Mouse (Mus musculus) heart, adult 2 months (tissue): ENCODE data around the gene Tmem132d. TPM values are rescaled to one million over a fixed set of nuclear protein-coding genes. Genes with fewer than 3 reads are reported as not detected.

Experiments
- DNase-seq, 2 experiments: peaks; one replicate each; pipeline ENCODE4 v3.0.0; 2021
- H3K27ac ChIP-seq: fragments of 200-600 bp; 2 replicates; pipeline ENCODE4 v1.8.1; 2022
- H3K27me3 ChIP-seq: fragments of 200-500 bp; 2 replicates; pipeline ENCODE4 v1.6.1; 2012; ENCODE audit warnings: mild to moderate bottlenecking, low read length, inconsistent platforms, mixed read lengths; ENCODE audit not compliant: control insufficient read depth, insufficient read depth
- H3K36me3 ChIP-seq: fragments of 200-500 bp; 2 replicates; pipeline ENCODE4 v1.6.1; 2012; ENCODE audit warnings: low read length, inconsistent platforms; ENCODE audit not compliant: control insufficient read depth, insufficient read depth
- H3K4me1 ChIP-seq: fragments of 200-500 bp; 2 replicates; pipeline ENCODE4 v1.6.1; 2011; ENCODE audit warnings: low read length; ENCODE audit not compliant: control insufficient read depth, insufficient read depth
- H3K4me3 ChIP-seq: fragments of 200-600 bp; 2 replicates; pipeline ENCODE4 v1.8.1; 2022
- H3K79me2 ChIP-seq: fragments of 200-500 bp; replicated peaks from 2 replicates; pipeline ENCODE4 v1.6.1; 2012; ENCODE audit warnings: mild to moderate bottlenecking, inconsistent platforms, low read length, moderate library complexity, mixed read lengths; ENCODE audit not compliant: control insufficient read depth, insufficient read depth
- H3K9ac ChIP-seq: fragments of 200-500 bp; 2 replicates; pipeline ENCODE4 v1.6.1; 2012; ENCODE audit warnings: low read depth, mild to moderate bottlenecking, control low read depth, inconsistent platforms, low read length, mixed read lengths
- CTCF ChIP-seq: fragments of 200-600 bp; IDR thresholded peaks from 2 replicates; pipeline ENCODE4 v1.8.1; 2022; ENCODE audit warnings: antibody characterized with exemption, mild to moderate bottlenecking, moderate library complexity
- EP300 ChIP-seq: fragments of 200-500 bp; IDR thresholded peaks from 2 replicates; pipeline ENCODE4 v1.6.1; 2011; ENCODE audit warnings: low read depth, low read length, control low read depth; ENCODE audit not compliant: insufficient read depth
- POLR2A ChIP-seq: fragments of 200-500 bp; IDR thresholded peaks from 2 replicates; pipeline ENCODE4 v1.6.1; 2011; ENCODE audit warnings: mild to moderate bottlenecking, low read depth, low read length, control low read depth; ENCODE audit not compliant: insufficient read depth
- WGBS: fragments of 180-500 bp; shearing (Covaris S2); methylation state at CpG from one replicate; pipeline ENCODE4 v1.1.7; 2018; 5-methylcytosine and 5-hydroxymethylcytosine counted together
- intact Hi-C: fragments of 180-260 bp; cut with DNase I; formaldehyde crosslinking; loops from one replicate; pipeline ENCODE4 v1.15.1; 2025
- polyA plus RNA-seq: library from polyadenylated mRNA; depleted of rRNA; stranded (reverse); fragments of >200 nt; gene quantifications from 2 replicates; pipeline ENCODE4 v1.2.3, GENCODE M21; 2012
- total RNA-seq, 2 experiments: library from RNA; stranded (reverse); gene quantifications; 2 replicates each; pipeline ENCODE4 v1.2.3; 2021

The Tmem132d gene
- total and polyA plus RNA-seq, 3 experiments: 0.03 to 0.06 TPM; not detected in 1

DNA sequence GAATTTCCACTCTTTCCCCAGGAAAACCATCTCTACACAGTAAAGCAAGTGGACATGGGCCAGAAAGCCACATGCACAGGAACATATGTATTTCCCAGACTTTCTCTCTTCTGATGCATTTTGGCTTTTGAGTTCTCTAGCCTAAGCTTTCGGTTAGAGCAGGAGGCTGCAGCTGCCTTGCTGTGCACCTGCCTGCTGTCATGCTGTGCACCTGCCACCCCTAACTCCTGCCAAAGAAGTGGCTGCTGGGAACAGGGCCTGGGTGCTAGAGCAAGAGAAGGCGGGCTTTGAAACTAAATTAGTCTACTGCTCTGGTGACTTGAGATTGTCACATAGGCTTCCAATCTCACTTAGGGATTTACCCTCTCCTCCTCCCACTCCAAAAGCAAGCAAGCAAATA is 8.7 kb downstream of the Tmem132d start:
- Histone ChIP-seq H3K4me1 (no peaks in the 10 kb centered on the region), H3K36me3 (no peaks in the 10 kb centered on the region), H3K4me3 (no peak overlapping the region), H3K9ac (no peak overlapping the region), H3K27me3 (no peaks in the 10 kb centered on the region), H3K27ac (no peak overlapping the region), H3K79me2 (no peaks in the 10 kb centered on the region)
- intact Hi-C loops: no loop called here
- no peak for TF ChIP-seq POLR2A
- TF ChIP-seq EP300: no peak
- TF ChIP-seq CTCF: no peak
- no peak for DNase-seq
- 66% methylated on average over 2 of the region's 2 CpGs for WGBS

DNA sequence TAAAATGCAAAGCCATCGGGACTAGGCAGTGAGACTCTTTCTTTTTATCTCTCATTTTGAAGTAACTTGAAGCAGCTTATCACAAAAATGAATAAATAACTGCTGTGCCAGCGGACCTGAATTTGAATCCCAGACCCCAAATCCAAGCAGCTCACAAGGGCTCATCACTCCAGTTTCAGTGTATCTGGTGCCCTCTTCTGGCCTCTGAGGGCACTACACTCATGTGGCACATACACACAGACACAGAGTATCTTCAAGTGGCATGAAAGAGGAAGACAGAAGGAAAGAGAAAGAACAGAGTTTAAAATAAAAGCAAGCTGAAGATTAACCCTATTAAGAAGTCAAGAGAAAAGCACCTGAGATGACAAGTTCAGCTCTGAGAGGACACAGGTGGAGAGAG is 10.8 kb downstream of the Tmem132d start:
- Histone ChIP-seq H3K27me3 (no peaks in the 10 kb centered on the region), H3K27ac (no peak overlapping the region), H3K9ac (no peak overlapping the region), H3K79me2 (no peaks in the 10 kb centered on the region), H3K4me3 (no peak overlapping the region), H3K36me3 (no peaks in the 10 kb centered on the region), H3K4me1 (no peaks in the 10 kb centered on the region)
- 79% methylated on average over 2 of the region's 2 CpGs for WGBS
- no peak for DNase-seq
- intact Hi-C loops: no loop called here
- TF ChIP-seq EP300 (no peak), CTCF (no peak)

DNA sequence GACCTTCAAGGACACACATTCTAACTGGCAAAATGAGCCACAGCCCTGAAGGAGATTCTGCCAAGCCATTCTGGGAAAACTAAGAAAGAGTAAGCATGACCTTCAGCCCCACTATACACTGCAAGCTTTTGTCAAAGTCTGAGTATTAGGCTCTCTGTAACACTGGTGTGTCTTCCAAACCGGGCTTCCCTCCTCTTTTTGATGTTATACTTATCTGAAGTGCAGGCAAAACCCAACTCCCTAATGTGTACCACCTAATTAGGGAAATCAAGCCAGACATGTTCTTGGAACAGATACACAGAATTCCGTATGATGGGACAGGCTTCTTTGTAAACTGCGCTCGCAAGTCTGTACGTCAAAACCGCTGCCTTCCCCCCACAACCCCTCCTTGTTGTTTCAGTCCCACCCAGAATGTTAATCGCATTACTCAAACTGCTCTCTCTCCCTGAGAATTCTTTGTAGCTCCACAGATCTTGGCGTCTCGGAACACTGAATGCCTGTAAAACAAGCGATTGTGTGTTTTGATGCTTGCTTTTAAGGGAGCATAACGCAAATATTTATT is 14.6 kb downstream of the Tmem132d start:
- intact Hi-C loops: no loop called here
- Histone ChIP-seq H3K79me2 (no peaks in the 10 kb centered on the region), H3K4me3 (no peak overlapping the region), H3K27me3 (no peaks in the 10 kb centered on the region), H3K4me1 (no peaks in the 10 kb centered on the region), H3K27ac (no peak overlapping the region), H3K36me3 (no peaks in the 10 kb centered on the region), H3K9ac (no peak overlapping the region)
- 69% methylated on average over 11 of the region's 11 CpGs for WGBS
- TF ChIP-seq CTCF (no peak), POLR2A (no peak), EP300 (no peak)
- no peak for DNase-seq

DNA sequence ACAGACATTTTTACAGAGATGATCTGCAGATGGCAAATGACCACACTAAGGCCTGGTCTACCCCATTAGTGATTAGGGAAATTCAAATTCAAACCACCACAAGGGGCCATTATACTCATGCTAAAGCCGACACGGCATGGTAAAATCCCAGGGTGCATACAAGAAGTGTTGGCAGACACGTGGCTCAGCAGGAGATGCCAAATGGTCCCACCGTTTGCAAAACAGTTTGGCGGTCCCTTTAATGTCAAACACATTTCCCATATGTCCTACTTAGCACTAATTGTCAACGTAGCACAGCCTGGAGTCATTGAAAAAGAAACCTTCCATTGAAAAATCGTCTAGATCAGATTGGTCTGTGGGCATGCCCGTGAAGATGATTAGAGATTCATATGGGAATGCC is 18.8 kb downstream of the Tmem132d start:
- H3K4me3 ChIP-seq: no peak overlapping the region
- no peaks in the 10 kb centered on the region for H3K36me3 ChIP-seq
- intact Hi-C loops: no loop called here
- DNase-seq: no peak
- no peaks in the 10 kb centered on the region for H3K27me3 ChIP-seq
- TF ChIP-seq CTCF: no peak
- TF ChIP-seq EP300: no peak
- TF ChIP-seq POLR2A: no peak
- H3K79me2 ChIP-seq: no peaks in the 10 kb centered on the region
- no peaks in the 10 kb centered on the region for H3K4me1 ChIP-seq
- WGBS: 54% methylated on average over 8 of the region's 8 CpGs
- H3K27ac ChIP-seq: no peak overlapping the region
- no peak overlapping the region for H3K9ac ChIP-seq

DNA sequence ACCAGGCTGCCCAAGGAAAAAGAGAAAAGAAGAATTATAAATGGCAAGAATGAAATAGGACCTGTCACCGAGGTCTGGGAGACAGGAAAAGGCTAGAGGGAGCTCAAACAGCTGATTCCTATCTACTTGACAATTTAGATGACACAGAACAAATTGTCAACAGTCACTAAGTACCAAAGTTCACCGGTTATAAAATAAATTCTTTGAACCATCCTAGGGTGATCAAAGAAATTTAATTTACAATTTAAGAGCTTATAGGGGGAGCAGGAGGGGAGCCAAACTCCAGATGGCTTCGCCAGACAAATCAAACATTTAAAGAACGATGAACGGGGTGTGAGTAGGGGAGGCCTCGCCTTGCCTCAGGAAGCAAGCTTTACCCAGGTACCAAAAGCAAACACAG is 20.6 kb downstream of the Tmem132d start:
- Histone ChIP-seq H3K4me1 (no peaks in the 10 kb centered on the region), H3K4me3 (no peak overlapping the region), H3K27me3 (no peaks in the 10 kb centered on the region), H3K79me2 (no peaks in the 10 kb centered on the region), H3K27ac (no peak overlapping the region), H3K9ac (no peak overlapping the region), H3K36me3 (no peaks in the 10 kb centered on the region)
- intact Hi-C loops: no loop called here
- no peak for DNase-seq
- 63% methylated on average over 6 of the region's 6 CpGs for WGBS
- no peak for TF ChIP-seq POLR2A
- TF ChIP-seq EP300: no peak
- no peak for TF ChIP-seq CTCF

DNA sequence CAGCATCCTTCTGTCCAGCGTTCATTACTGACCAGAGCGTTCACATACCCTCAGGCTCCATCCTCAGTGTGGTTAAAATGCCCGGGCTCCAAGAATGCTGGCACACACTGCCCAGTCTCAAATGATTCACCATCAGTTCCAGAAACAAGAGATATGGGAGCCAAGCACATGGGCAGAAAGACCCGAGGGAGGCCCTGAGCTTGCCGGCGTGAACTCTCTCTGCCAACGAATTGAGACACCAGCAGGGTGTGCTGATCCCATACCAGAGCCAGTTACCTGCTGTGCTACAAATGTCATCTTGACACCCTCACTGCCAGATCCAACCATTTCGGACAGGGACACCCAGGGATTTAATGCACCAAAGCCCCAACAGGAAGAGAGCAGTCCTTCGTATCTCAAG is 25.3 kb downstream of the Tmem132d start:
- intact Hi-C loops: no loop called here
- H3K4me1 ChIP-seq: no peaks in the 10 kb centered on the region
- DNase-seq: no peak
- 67% methylated on average over 9 of the region's 9 CpGs for WGBS
- no peaks in the 10 kb centered on the region for H3K79me2 ChIP-seq
- no peak overlapping the region for H3K9ac ChIP-seq
- no peaks in the 10 kb centered on the region for H3K36me3 ChIP-seq
- H3K4me3 ChIP-seq: no peak overlapping the region
- TF ChIP-seq POLR2A (no peak), EP300 (no peak), CTCF (no peak)
- H3K27ac ChIP-seq: no peak overlapping the region
- H3K27me3 ChIP-seq: no peaks in the 10 kb centered on the region
